Mouse (Mus musculus) ES-Bruce4 (cell line): ENCODE measurements around the gene H2afj. TPM values are rescaled to one million over a fixed set of nuclear protein-coding genes. Genes with fewer than 3 reads are reported as not detected.

ENCODE experiments used
- H3K27ac ChIP-seq: 2 replicates; pipeline ENCODE4 v1.5.1; 2012; ENCODE audit warnings: low read length, inconsistent platforms; ENCODE audit not compliant: insufficient read depth
- H3K27me3 ChIP-seq: 2 replicates; pipeline ENCODE4 v1.6.1; 2012; ENCODE audit warnings: mild to moderate bottlenecking, low read length, inconsistent platforms; ENCODE audit not compliant: control insufficient read depth, poor library complexity, insufficient read depth, severe bottlenecking
- H3K36me3 ChIP-seq: 2 replicates; pipeline ENCODE4 v1.6.1; 2012; ENCODE audit warnings: inconsistent platforms, mild to moderate bottlenecking, low read length, moderate library complexity; ENCODE audit not compliant: control insufficient read depth, poor library complexity, insufficient read depth, severe bottlenecking
- H3K4me1 ChIP-seq: one replicate; pipeline ENCODE4 v1.8.1; 2011; ENCODE audit warnings: low read length; ENCODE audit not compliant: control insufficient read depth, insufficient read depth
- H3K4me3 ChIP-seq: 2 replicates; pipeline ENCODE4 v1.5.1; 2011; ENCODE audit warnings: low read depth, mild to moderate bottlenecking, low read length
- H3K9ac ChIP-seq: 2 replicates; pipeline ENCODE4 v1.6.1; 2012; ENCODE audit warnings: low read depth, mild to moderate bottlenecking, inconsistent platforms; ENCODE audit not compliant: poor library complexity, severe bottlenecking
- H3K9me3 ChIP-seq: replicated peaks from 2 replicates; pipeline ENCODE4 v1.6.1; 2012; ENCODE audit warnings: mild to moderate bottlenecking, low read length, inconsistent platforms; ENCODE audit not compliant: control insufficient read depth, poor library complexity, insufficient read depth, severe bottlenecking
- CTCF ChIP-seq: IDR thresholded peaks from one replicate; pipeline ENCODE4 v1.8.1; 2011; ENCODE audit warnings: low read depth, low read length
- EP300 ChIP-seq: IDR thresholded peaks from 2 replicates; pipeline ENCODE4 v1.6.1; 2011; ENCODE audit warnings: low read depth, low read length; ENCODE audit not compliant: insufficient read depth
- POLR2A ChIP-seq: IDR thresholded peaks from one replicate; pipeline ENCODE4 v1.8.1; 2011; ENCODE audit warnings: low read length; ENCODE audit not compliant: insufficient read depth
- polyA plus RNA-seq: library from polyadenylated mRNA; stranded (reverse); fragments of >200 nt; gene quantifications from 2 replicates; pipeline ENCODE4 v1.2.4, GENCODE M21; 2011; ENCODE audit warnings: low read depth; ENCODE audit not compliant: missing spikeins, insufficient read depth, insufficient read length

Gene H2afj
- polyA plus RNA-seq, 1 experiment: 34.3 TPM

DNA sequence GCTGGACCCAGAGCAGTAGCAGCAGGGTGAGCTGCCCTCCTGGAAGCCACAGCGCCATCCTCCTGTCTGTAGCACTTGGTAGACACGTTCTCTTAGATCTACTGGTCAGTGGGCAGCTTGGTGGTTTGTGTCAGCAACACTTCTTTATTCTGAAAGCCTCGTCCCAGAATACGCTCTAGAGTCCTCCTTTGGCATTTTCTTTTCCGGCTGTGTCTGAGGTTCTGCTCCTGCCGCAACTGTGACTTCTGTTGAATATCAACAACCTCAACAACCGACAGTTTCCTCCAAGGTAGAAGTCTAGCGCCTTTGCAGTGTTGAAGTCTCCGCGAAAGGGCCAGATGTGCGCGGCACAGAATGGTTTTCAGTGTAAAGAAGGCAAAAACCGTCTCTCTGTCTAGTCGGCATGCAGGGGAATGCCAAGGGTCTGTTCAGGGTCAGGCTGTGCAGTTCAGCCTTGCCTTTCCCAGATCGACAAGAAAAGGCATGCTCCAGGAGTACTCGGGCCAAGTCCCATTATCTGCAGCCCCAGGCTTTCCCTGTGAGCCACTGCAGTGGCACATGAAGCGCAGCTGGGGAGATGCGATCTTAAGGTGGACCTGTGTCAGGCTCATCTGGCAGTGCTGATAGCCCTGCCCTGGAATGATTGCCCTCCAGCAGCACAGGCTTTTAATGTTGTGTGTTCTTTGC is 49.3 kb downstream of the H2afj start, which contains the start of gene Art4:
Art4 (minus strand) TSS at position 548 of the 687 bp plus-strand sequence.
- Histone ChIP-seq H3K27me3 (no peaks in the 10 kb centered on the region), H3K27ac (no peak within 1 kb of the TSS), H3K9ac (no peak within 1 kb of the TSS), H3K4me3 (no peak within 1 kb of the TSS), H3K4me1 (no peaks in the 10 kb centered on the region), H3K9me3 (no peaks in the 10 kb centered on the region), H3K36me3 (no peaks in the 10 kb centered on the region)
- TF ChIP-seq CTCF (no peak), POLR2A (no peak), EP300 (no peak)

DNA sequence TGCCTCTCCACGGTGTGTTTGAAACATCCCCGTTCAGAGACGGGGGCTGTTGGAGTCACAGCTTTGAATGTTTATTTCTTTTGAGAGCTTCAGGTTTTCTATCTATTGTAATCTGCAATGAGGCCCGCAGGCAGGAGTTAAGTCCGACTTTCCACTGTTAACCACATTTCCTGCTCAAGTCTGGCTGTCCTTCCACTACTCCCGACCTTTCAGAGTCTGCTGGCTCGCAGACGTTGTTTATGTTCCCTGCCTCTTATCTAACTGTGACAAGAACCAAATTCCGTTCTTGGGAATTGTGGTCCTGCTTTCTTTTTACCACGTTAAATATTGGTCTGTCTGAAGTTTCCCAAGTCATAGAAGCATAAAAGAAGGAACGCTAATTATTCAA is 49.8 kb downstream of the H2afj start:
- no peaks in the 10 kb centered on the region for H3K9me3 ChIP-seq
- no peaks in the 10 kb centered on the region for H3K27me3 ChIP-seq
- TF ChIP-seq EP300 (no peak), POLR2A (no peak), CTCF (no peak)
- no peak overlapping the region for H3K27ac ChIP-seq
- no peaks in the 10 kb centered on the region for H3K4me1 ChIP-seq
- no peak overlapping the region for H3K9ac ChIP-seq
- H3K4me3 ChIP-seq: no peak overlapping the region
- H3K36me3 ChIP-seq: no peaks in the 10 kb centered on the region

DNA sequence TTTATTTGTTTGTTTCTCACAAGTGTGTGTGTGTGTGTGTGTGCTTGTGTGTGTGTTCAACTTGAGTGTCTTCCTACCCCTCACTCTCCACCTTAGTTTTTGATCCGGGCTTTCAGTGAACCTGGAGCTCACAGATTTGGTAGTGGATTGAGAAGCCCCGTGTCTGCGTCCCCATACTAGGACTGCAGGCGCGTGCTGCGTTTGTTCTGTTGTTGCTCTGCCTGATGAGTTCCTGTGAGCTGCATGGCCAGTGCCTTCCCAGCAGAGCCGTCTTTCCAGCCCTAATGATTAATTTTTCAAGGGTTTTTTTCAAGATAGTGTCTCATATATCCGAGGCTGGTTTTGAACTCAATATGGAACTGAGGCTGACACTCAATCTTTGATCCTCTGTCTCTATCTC is 50.4 kb downstream of the H2afj start:
- H3K27ac ChIP-seq: no peak overlapping the region
- H3K36me3 ChIP-seq: no peaks in the 10 kb centered on the region
- H3K9ac ChIP-seq: no peak overlapping the region
- no peak overlapping the region for H3K4me3 ChIP-seq
- H3K4me1 ChIP-seq: no peaks in the 10 kb centered on the region
- no peaks in the 10 kb centered on the region for H3K27me3 ChIP-seq
- H3K9me3 ChIP-seq: no peaks in the 10 kb centered on the region
- TF ChIP-seq POLR2A: no peak
- no peak for TF ChIP-seq CTCF
- no peak for TF ChIP-seq EP300

Other genes starting within 250 kb of the H2afj start
- gene Plbd1, start 146.3 kb upstream of the H2afj start, polyA plus RNA-seq: 1.2 and 1.9 TPM in 2 replicates
- not detected in 2 replicates for gene Gucy2c, start 26.5 kb upstream of the H2afj start, polyA plus RNA-seq
- 0.46 and 0.63 TPM in 2 replicates for gene Hist4h4, start 3.8 kb upstream of the H2afj start, polyA plus RNA-seq
- 0.25 and 0.49 TPM in 2 replicates for gene BC049715, start 19.4 kb downstream of the H2afj start, polyA plus RNA-seq
- gene Wbp11, start 20.0 kb downstream of the H2afj start, polyA plus RNA-seq: 151 and 164 TPM in 2 replicates
- gene Smco3, start 27.2 kb downstream of the H2afj start, polyA plus RNA-seq: not detected in 2 replicates
- not detected in 2 replicates for gene Art4, start 49.5 kb downstream of the H2afj start, polyA plus RNA-seq
- 9.7 and 14.5 TPM in 2 replicates for gene Mgp, start 67.6 kb downstream of the H2afj start, polyA plus RNA-seq
- gene Erp27, start 113.9 kb downstream of the H2afj start, polyA plus RNA-seq: not detected in 2 replicates
- not detected in 2 replicates for gene Pde6h, start 115.6 kb downstream of the H2afj start, polyA plus RNA-seq
- gene Arhgdib, start 133.7 kb downstream of the H2afj start, polyA plus RNA-seq: 3.0 and 5.1 TPM in 2 replicates